Mouse (Mus musculus) leukemia stem cell, adult 10-12 weeks (primary cell): ENCODE measurements around the gene Nr2c2. TPM values are rescaled to one million over a fixed set of nuclear protein-coding genes. Genes with fewer than 3 reads are reported as not detected.

Source experiments
- polyA plus RNA-seq: library from polyadenylated mRNA; stranded (reverse); fragments of >175 nt; gene quantifications from 2 replicates; pipeline ENCODE4 v1.2.3, GENCODE M21; 2012; ENCODE audit warnings: low replicate concordance

Nr2c2 gene
- polyA plus RNA-seq = 6.3 and 7.5 TPM in 2 replicates

GRCm38 (mm10) chr6:92091130-92091591 is at the start of gene Nr2c2:
Gene Nr2c2 (plus strand): TSS chr6:92091390.

GRCm38 (mm10) chr6:92183621-92184131 is 92.5 kb downstream of the Nr2c2 start, which contains the start of gene Mrps25:
Gene Mrps25 (minus strand): TSS chr6:92184033.

GRCm38 (mm10) chr6:92214773-92215449 is 123.7 kb downstream of the Nr2c2 start, which contains the start of gene Rbsn:
Gene Rbsn (minus strand): TSS chr6:92214925.

Other genes starting within 250 kb of the Nr2c2 start
- 2.3 and 7.6 TPM in 2 replicates for gene Ccdc174, start 213.3 kb upstream of the Nr2c2 start, polyA plus RNA-seq
- 0.06 TPM in 1 of 2 replicates, not detected in the other for gene 4930590J08Rik, start 188.6 kb upstream of the Nr2c2 start, polyA plus RNA-seq
- gene Fgd5, start 112.5 kb upstream of the Nr2c2 start, polyA plus RNA-seq = 0.54 and 1.2 TPM in 2 replicates
- gene Mrps25, start 92.6 kb downstream of the Nr2c2 start, polyA plus RNA-seq = 4.7 and 5.5 TPM in 2 replicates
- gene Rbsn, start 123.5 kb downstream of the Nr2c2 start, polyA plus RNA-seq = 4.4 and 9.8 TPM in 2 replicates
- gene Trh, start 153.3 kb downstream of the Nr2c2 start, polyA plus RNA-seq = not detected in 2 replicates